Mouse (Mus musculus) CD4-positive helper T cell, adult 2 months (primary cell): ENCODE data around the gene Miox.

Experiments used
- DNase-seq: peaks from one replicate; pipeline ENCODE4 v3.0.0-alpha.2; 2012; ENCODE audit warnings: low read depth, missing footprints, low spot score

Miox gene

GRCm38 (mm10) chr15:89315190-89315731 is 18.9 kb upstream of the Miox start, which contains the start of gene Sbf1:
TSS of gene Sbf1 (minus strand) at chr15:89315311.
- DNase-seq = peak; percentile 96

GRCm38 (mm10) chr15:89316146-89316545 is 18.1 kb upstream of the Miox start:
- DNase-seq = peak; percentile 52

GRCm38 (mm10) chr15:89321264-89321663 is 12.9 kb upstream of the Miox start:
- no peak for DNase-seq

- DNase-seq = no peak
Observed at GRCm38 (mm10) chr15:89322670-89323522, 11.3 kb upstream of the Miox start, which contains the start of gene Adm2. TSS of gene Adm2 (plus strand) at chr15:89322720.

- no peak for DNase-seq
Observed at GRCm38 (mm10) chr15:89323656-89324055, 10.5 kb upstream of the Miox start.

GRCm38 (mm10) chr15:89326441-89326840 is 7.8 kb upstream of the Miox start:
- no peak for DNase-seq

GRCm38 (mm10) chr15:89334774-89335537 is 758 bp downstream of the Miox start:
- no peak for DNase-seq

GRCm38 (mm10) chr15:89336422-89336821 is 2.2 kb downstream of the Miox start:
- no peak for DNase-seq

- DNase-seq = no peak
Observed at GRCm38 (mm10) chr15:89339696-89340095, 5.5 kb downstream of the Miox start.

GRCm38 (mm10) chr15:89340136-89340535 is 5.9 kb downstream of the Miox start:
- DNase-seq = no peak

GRCm38 (mm10) chr15:89341678-89342077 is 7.5 kb downstream of the Miox start:
- DNase-seq = no peak

GRCm38 (mm10) chr15:89343325-89343724 is 9.1 kb downstream of the Miox start:
- DNase-seq = peak; percentile 19

GRCm38 (mm10) chr15:89350447-89350846 is 16.2 kb downstream of the Miox start:
- no peak for DNase-seq

- DNase-seq = no peak
Observed at GRCm38 (mm10) chr15:89351302-89351701, 17.1 kb downstream of the Miox start.

GRCm38 (mm10) chr15:89352054-89352453 is 17.9 kb downstream of the Miox start:
- DNase-seq = no peak

- no peak for DNase-seq
Observed at GRCm38 (mm10) chr15:89352795-89353194, 18.6 kb downstream of the Miox start.

- no peak for DNase-seq
Observed at GRCm38 (mm10) chr15:89353837-89354236, 19.6 kb downstream of the Miox start.

- no peak for DNase-seq
Observed at GRCm38 (mm10) chr15:89354455-89354854, 20.3 kb downstream of the Miox start.

GRCm38 (mm10) chr15:89355241-89356187 is 21.3 kb downstream of the Miox start, which contains the start of the genes Lmf2 and Ncaph2:
TSS of gene Lmf2 (minus strand) at chr15:89355659.
TSS of gene Ncaph2 (plus strand) at chr15:89355719.
- DNase-seq = peak; percentile 97

- peak; percentile 76 for DNase-seq
Observed at GRCm38 (mm10) chr15:89356372-89356771, 22.2 kb downstream of the Miox start.

- DNase-seq = no peak
Observed at GRCm38 (mm10) chr15:89358784-89359183, 24.6 kb downstream of the Miox start.
